ENCODE assay signal across 8 mouse cellular contexts in genomic region chr2:118510447-118511310, GRCm38 (mm10). TPM values are rescaled to one million over a fixed set of nuclear protein-coding genes. Genes with fewer than 3 reads are reported as not detected.
DNase-seq lines count a peak whose midpoint lies in the region; ATAC-seq lines count a peak whose summit lies in the region.

No protein-coding gene starts in this region.

- H3K4me2 ChIP-seq in midbrain, embryonic 15.5 days, result peak overlapping the region; percentile 6; the same call in 1 of the 2 replicates

- 31% methylated on average over 29 of the region's 29 CpGs for WGBS in midbrain, embryonic 15.5 days

- H3K4me3 ChIP-seq in midbrain, embryonic 15.5 days, result no peak overlapping the region

- no peaks in the 10 kb centered on the region for H3K9me3 ChIP-seq in midbrain, embryonic 15.5 days

- intact Hi-C loops in left cerebral cortex, postnatal 25 days (cut with DNase I), result no loop called here

- H3K27ac ChIP-seq in midbrain, embryonic 15.5 days, result peak overlapping the region; percentile 30; the same call in 1 of the 2 replicates

- DNase-seq in adrenal gland, postnatal 4 days (ENCODE audit: low spot score in 2 of 2), result peak; percentile 78 to 84
- DNase-seq in heart, adult 9 months (ENCODE audit: low spot score in 2 of 2), result peak; percentile 89 to 92
- peak; percentile 98 for DNase-seq in kidney, adult 8-10 months
- peak; percentile 78 to 85 for DNase-seq in left cerebral cortex, postnatal 25 days (ENCODE audit: low spot score in 2 of 2)
- DNase-seq in telencephalon, adult 2 months (ENCODE audit: low read depth, low spot score), result peak; percentile 48
- no peak for DNase-seq in thymus, postnatal 36 days

- H3K4me1 ChIP-seq in midbrain, embryonic 15.5 days, result peaks cover 10% of the 10 kb centered on the region

- no peak overlapping the region for H3K9ac ChIP-seq in midbrain, embryonic 15.5 days

- H3K27me3 ChIP-seq in midbrain, embryonic 15.5 days (replicated peaks), result no peaks in the 10 kb centered on the region

- 0 out of 2 replicates have a peak, but pooled peaks have one; percentile 16 for ATAC-seq in erythroid progenitor cell, adult 5-6 weeks (replicated peaks; ENCODE audit: low FRiP score, poor library complexity, severe bottlenecking)
- ATAC-seq in midbrain, embryonic 15.5 days (replicated peaks), result peak; percentile 93

- no peaks in the 10 kb centered on the region for H3K36me3 ChIP-seq in midbrain, embryonic 15.5 days (replicated peaks)

RNA-seq across cellular contexts. Expression of gene Srp14, which starts 31.2 kb away (rescaled TPM):
- total RNA-seq in adrenal gland, postnatal 4 days (2021), result 100 to 1,000 TPM; 143 to 152 TPM
- 38.9 and 114 TPM in 2 replicates for total RNA-seq in erythroid progenitor cell, adult 5-6 weeks (2015; ENCODE audit: low replicate concordance)
- 50.6 and 86.5 TPM in 2 replicates for total RNA-seq in erythroid progenitor cell, adult 5-6 weeks (2017; ENCODE audit: low replicate concordance)
- total RNA-seq in left cerebral cortex, postnatal 25 days (2021), result 100 to 1,000 TPM; 153 to 154 TPM
- polyA plus RNA-seq in midbrain, embryonic 15.5 days (2015; fragmentation: Nextera tagmentation; extraction: Ambion mirVana), result 303 and 315 TPM in 2 replicates

RNA-seq across cellular contexts. Expression of gene Bmf, which starts 38.8 kb away (rescaled TPM):
- 10 to 100 TPM; 30.9 to 35.7 TPM for total RNA-seq in adrenal gland, postnatal 4 days (2021)
- total RNA-seq in erythroid progenitor cell, adult 5-6 weeks (2015; ENCODE audit: low replicate concordance), result 2.1 and 3.2 TPM in 2 replicates
- 1.0 and 5.9 TPM in 2 replicates for total RNA-seq in erythroid progenitor cell, adult 5-6 weeks (2017; ENCODE audit: low replicate concordance)
- 1 to 10 TPM; 2.3 to 4.1 TPM for total RNA-seq in left cerebral cortex, postnatal 25 days (2021)
- polyA plus RNA-seq in midbrain, embryonic 15.5 days (2015; fragmentation: Nextera tagmentation; extraction: Ambion mirVana), result 3.3 and 4.3 TPM in 2 replicates

Comparison
In these comparisons a context has a peak if more than half of its experiments do, and no peak if none do; other contexts are left out.
1. DNase-seq: peak in adrenal gland, postnatal 4 days (2 of 2), heart, adult 9 months (2 of 2), kidney, adult 8-10 months (2 of 2), left cerebral cortex, postnatal 25 days (2 of 2) and telencephalon, adult 2 months (single experiment); none in thymus, postnatal 36 days (0 of 2).
2. RNA of gene Bmf, which starts 38.8 kb away (total RNA-seq): 30.9 to 35.7 TPM in adrenal gland, postnatal 4 days; 1.0 to 5.9 TPM in erythroid progenitor cell, adult 5-6 weeks and 2.3 to 4.1 TPM in left cerebral cortex, postnatal 25 days; every median in the first group is over 4 times any median in the second.